Mouse (Mus musculus) adrenal gland, adult (tissue): ENCODE results near the gene Cd59a.

Experiments used
- DNase-seq, 2 experiments: peaks; one replicate each; pipeline ENCODE4 v3.0.0; 2022 to 2023; ENCODE audit warnings: low spot score in 1 of 2; ENCODE audit not compliant: inconsistent age in 2 of 2

Gene Cd59a

GRCm38 (mm10) chr2:104134150-104135056, 38.8 kb downstream of the Cd59a start:
- DNase-seq: peak; percentile 72 to 93

GRCm38 (mm10) chr2:104135920-104136319, 40.3 kb downstream of the Cd59a start:
- no peak for DNase-seq

GRCm38 (mm10) chr2:104142140-104142539, 46.5 kb downstream of the Cd59a start:
- no peak for DNase-seq

- DNase-seq: no peak
Observed at GRCm38 (mm10) chr2:104144004-104144403, 48.4 kb downstream of the Cd59a start.

GRCm38 (mm10) chr2:104145983-104146382, 50.4 kb downstream of the Cd59a start:
- DNase-seq: peak; percentile 86 to 93

GRCm38 (mm10) chr2:104147910-104148561, 52.4 kb downstream of the Cd59a start:
- no peak for DNase-seq

- DNase-seq: peak; percentile 45 to 82
Observed at GRCm38 (mm10) chr2:104150608-104151397, 55.2 kb downstream of the Cd59a start.

GRCm38 (mm10) chr2:104153345-104153744, 57.7 kb downstream of the Cd59a start:
- DNase-seq: no peak

- DNase-seq: no peak
Observed at GRCm38 (mm10) chr2:104153876-104154275, 58.3 kb downstream of the Cd59a start.

- no peak for DNase-seq
Observed at GRCm38 (mm10) chr2:104157831-104158230, 62.2 kb downstream of the Cd59a start.

- DNase-seq: no peak
Observed at GRCm38 (mm10) chr2:104163418-104163817, 67.8 kb downstream of the Cd59a start.

- no peak for DNase-seq
Observed at GRCm38 (mm10) chr2:104163978-104164487, 68.4 kb downstream of the Cd59a start.
